Mouse (Mus musculus) hindbrain, embryonic 16.5 days (tissue): ENCODE measurements around the gene Acads. TPM values are rescaled to one million over a fixed set of nuclear protein-coding genes. Genes with fewer than 3 reads are reported as not detected.
"Not testable (repeated sequence)": the region's sequence is repeated elsewhere in the genome, so short reads cannot be mapped to it uniquely, and the experiment has no call there.

ENCODE experiments used
- ATAC-seq: fragments of 200-750 bp; cut with Nextera tagmentation; 2 replicates; pipeline ENCODE4 v1.8.0; 2017; ENCODE audit warnings: moderate TSS enrichment, moderate library complexity
- H3K27ac ChIP-seq: fragments of 300-500 bp; sonication (generic); 2 replicates; pipeline ENCODE4 v1.5.1; 2014; ENCODE audit warnings: low read depth, mild to moderate bottlenecking, control low read depth, low read length, moderate library complexity
- H3K27me3 ChIP-seq: fragments of 300-500 bp; sonication (generic); replicated peaks from 2 replicates; pipeline ENCODE4 v1.6.1; 2014; ENCODE audit warnings: low read length; ENCODE audit not compliant: control insufficient read depth, insufficient read depth
- H3K36me3 ChIP-seq: fragments of 300-500 bp; sonication (generic); 2 replicates; pipeline ENCODE4 v1.6.1; 2014; ENCODE audit warnings: mild to moderate bottlenecking, low read length, moderate library complexity, mixed read lengths; ENCODE audit not compliant: control insufficient read depth, insufficient read depth
- H3K4me1 ChIP-seq: fragments of 300-500 bp; sonication (generic); 2 replicates; pipeline ENCODE4 v1.6.1; 2014; ENCODE audit warnings: low read depth, low read length; ENCODE audit not compliant: control insufficient read depth, insufficient read depth
- H3K4me2 ChIP-seq: fragments of 300-500 bp; sonication (generic); 2 replicates; pipeline ENCODE4 v1.6.1; 2014; ENCODE audit warnings: mild to moderate bottlenecking, low read length, control low read depth, moderate library complexity
- H3K4me3 ChIP-seq: fragments of 300-500 bp; sonication (generic); 2 replicates; pipeline ENCODE4 v1.5.1; 2014; ENCODE audit warnings: mild to moderate bottlenecking, low read length, control low read depth, moderate library complexity
- H3K9ac ChIP-seq: fragments of 300-500 bp; sonication (generic); 2 replicates; pipeline ENCODE4 v1.6.1; 2014; ENCODE audit warnings: low read depth, mild to moderate bottlenecking, control low read depth, low read length, moderate library complexity
- H3K9me3 ChIP-seq: fragments of 300-500 bp; sonication (generic); 2 replicates; pipeline ENCODE4 v1.6.1; 2014; ENCODE audit warnings: mild to moderate bottlenecking, low read length, moderate library complexity; ENCODE audit not compliant: control insufficient read depth
- WGBS: fragments of 180-500 bp; shearing (Covaris S2); extraction: QIAGEN DNeasy Blood & Tissue Kit; methylation state at CpG from one replicate; pipeline ENCODE4 v1.1.7; 2014; 5-methylcytosine and 5-hydroxymethylcytosine counted together
- polyA plus RNA-seq: library from polyadenylated mRNA; unstranded; fragments of >200 nt; fragmentation: Nextera tagmentation; extraction: Ambion mirVana; gene quantifications from 2 replicates; pipeline ENCODE4 v1.2.1, GENCODE M21; 2015

Acads gene
- polyA plus RNA-seq, 1 experiment from 2014 or later = 20.7 TPM

- Histone ChIP-seq H3K9me3 (no peaks in the 10 kb centered on the region), H3K4me2 (no peak overlapping the region), H3K9ac (no peak overlapping the region), H3K4me3 (no peak overlapping the region), H3K36me3 (peaks cover 46% of the 10 kb centered on the region), H3K4me1 (no peaks in the 10 kb centered on the region), H3K27me3 (no peaks in the 10 kb centered on the region), H3K27ac (no peak overlapping the region)
- WGBS = 83% methylated on average over 3 of the region's 3 CpGs
- no peak for ATAC-seq
Measured at GRCm38 (mm10) chr5:115091015-115091414, 28.1 kb downstream of the Acads start.

- Histone ChIP-seq H3K36me3 (peaks cover 39% of the 10 kb centered on the region), H3K9ac (no peak overlapping the region), H3K4me3 (no peak overlapping the region), H3K27ac (no peak overlapping the region), H3K4me1 (no peaks in the 10 kb centered on the region), H3K9me3 (no peaks in the 10 kb centered on the region), H3K4me2 (no peak overlapping the region), H3K27me3 (no peaks in the 10 kb centered on the region)
- ATAC-seq = no peak
- 96% methylated on average over 5 of the region's 5 CpGs for WGBS
Measured at GRCm38 (mm10) chr5:115089592-115090268, 29.4 kb downstream of the Acads start.

GRCm38 (mm10) chr5:115085675-115086074 is 33.5 kb downstream of the Acads start:
- Histone ChIP-seq H3K9me3 (no peaks in the 10 kb centered on the region), H3K4me3 (no peak overlapping the region), H3K36me3 (peaks cover 51% of the 10 kb centered on the region), H3K4me2 (no peak overlapping the region), H3K4me1 (no peaks in the 10 kb centered on the region), H3K9ac (no peak overlapping the region), H3K27me3 (no peaks in the 10 kb centered on the region), H3K27ac (no peak overlapping the region)
- ATAC-seq = no peak
- WGBS = 99% methylated on average over 2 of the region's 2 CpGs

- WGBS = 85% methylated on average over 6 of the region's 6 CpGs
- Histone ChIP-seq H3K27ac (no peak overlapping the region), H3K4me3 (no peak overlapping the region), H3K4me1 (no peaks in the 10 kb centered on the region), H3K27me3 (no peaks in the 10 kb centered on the region), H3K36me3 (peaks cover 34% of the 10 kb centered on the region), H3K4me2 (no peak overlapping the region), H3K9me3 (no peaks in the 10 kb centered on the region), H3K9ac (no peak overlapping the region)
- ATAC-seq = no peak
Measured at GRCm38 (mm10) chr5:115083492-115083891, 35.7 kb downstream of the Acads start.

- no peak overlapping the region for H3K4me3 ChIP-seq
- H3K4me2 ChIP-seq = no peak overlapping the region
- H3K27ac ChIP-seq = no peak overlapping the region
- no peaks in the 10 kb centered on the region for H3K9me3 ChIP-seq
- peaks cover 19% of the 10 kb centered on the region for H3K36me3 ChIP-seq
- WGBS = 90% methylated on average over 5 of the region's 5 CpGs
- H3K4me1 ChIP-seq = no peaks in the 10 kb centered on the region
- no peak for ATAC-seq
- no peak overlapping the region for H3K9ac ChIP-seq
- no peaks in the 10 kb centered on the region for H3K27me3 ChIP-seq
Measured at GRCm38 (mm10) chr5:115081636-115082035, 37.5 kb downstream of the Acads start.

- Histone ChIP-seq H3K36me3 (no peaks in the 10 kb centered on the region), H3K4me1 (peaks cover 1% of the 10 kb centered on the region; the same call in 1 of the 2 replicates), H3K4me3 (no peak overlapping the region), H3K9ac (no peak overlapping the region), H3K27me3 (no peaks in the 10 kb centered on the region), H3K27ac (no peak overlapping the region), H3K9me3 (no peaks in the 10 kb centered on the region), H3K4me2 (no peak overlapping the region)
- no peak for ATAC-seq
- 60% methylated on average over 5 of the region's 5 CpGs for WGBS
Measured at GRCm38 (mm10) chr5:115076144-115076901, 42.8 kb downstream of the Acads start.

- Histone ChIP-seq H3K4me3 (no peak overlapping the region), H3K4me1 (peaks cover 3% of the 10 kb centered on the region; the same call in 1 of the 2 replicates), H3K4me2 (no peak overlapping the region), H3K27me3 (no peaks in the 10 kb centered on the region), H3K9ac (no peak overlapping the region), H3K9me3 (no peaks in the 10 kb centered on the region), H3K27ac (no peak overlapping the region), H3K36me3 (no peaks in the 10 kb centered on the region)
- WGBS = 89% methylated on average over 4 of the region's 4 CpGs
- ATAC-seq = no peak
Measured at GRCm38 (mm10) chr5:115074749-115075148, 44.4 kb downstream of the Acads start.

- 69% methylated on average over 8 of the region's 8 CpGs for WGBS
- not testable (repeated sequence) for H3K9me3 ChIP-seq, H3K4me1 ChIP-seq, ATAC-seq, H3K4me3 ChIP-seq, H3K9ac ChIP-seq, H3K27ac ChIP-seq, H3K27me3 ChIP-seq, H3K4me2 ChIP-seq, H3K36me3 ChIP-seq
Measured at GRCm38 (mm10) chr5:115073306-115073705, 45.8 kb downstream of the Acads start.

- Histone ChIP-seq H3K4me1 (peaks cover 3% of the 10 kb centered on the region; the same call in 1 of the 2 replicates), H3K4me2 (no peak overlapping the region), H3K9me3 (no peaks in the 10 kb centered on the region), H3K27ac (no peak overlapping the region), H3K27me3 (no peaks in the 10 kb centered on the region), H3K9ac (no peak overlapping the region), H3K36me3 (no peaks in the 10 kb centered on the region), H3K4me3 (no peak overlapping the region)
- no peak for ATAC-seq
- 87% methylated on average over 7 of the region's 7 CpGs for WGBS
Measured at GRCm38 (mm10) chr5:115072143-115072542, 47.0 kb downstream of the Acads start.
